Mouse (Mus musculus): ENCODE measurements around the gene Lonp2.

Gene Lonp2

DNA sequence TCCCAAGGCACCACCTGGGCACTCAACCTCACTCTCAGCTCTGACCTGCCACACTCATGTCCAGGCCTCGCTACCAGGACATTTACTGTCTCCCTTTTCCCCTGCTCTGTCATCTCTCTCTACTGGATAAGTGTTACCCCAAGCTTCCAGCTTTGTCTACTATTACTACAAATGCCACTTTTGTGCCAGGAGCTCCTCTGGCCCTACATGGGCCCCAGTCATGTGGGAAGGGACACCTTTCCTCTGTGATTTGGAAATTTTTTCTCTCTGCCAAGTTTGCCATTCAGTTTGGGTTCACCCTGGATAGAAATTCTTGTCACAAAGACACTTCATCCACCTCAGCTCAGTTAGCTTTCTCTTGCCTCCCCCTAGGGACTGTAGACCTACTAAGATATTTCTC is 107.0 kb downstream of the Lonp2 start:
- ChIA-PET CTCF (interaction anchor here in 1 of 4 experiments (0.5 to 0.6 kb wide), 4 partner anchors 54 to 1802 kb away, joined by 4 to 7 read pairs (median 4); no protein-coding TSS in a partner anchor), POLR2A (interaction anchor here in 3 of 4 experiments (0.8 to 2.2 kb wide), 9 partner anchors 10 to 1490 kb away, joined by 3 to 20 read pairs (median 4); partner anchors contain the start of genes Gm10638 (in 2 of the 3) and Siah1a (in 2 of the 3))

DNA sequence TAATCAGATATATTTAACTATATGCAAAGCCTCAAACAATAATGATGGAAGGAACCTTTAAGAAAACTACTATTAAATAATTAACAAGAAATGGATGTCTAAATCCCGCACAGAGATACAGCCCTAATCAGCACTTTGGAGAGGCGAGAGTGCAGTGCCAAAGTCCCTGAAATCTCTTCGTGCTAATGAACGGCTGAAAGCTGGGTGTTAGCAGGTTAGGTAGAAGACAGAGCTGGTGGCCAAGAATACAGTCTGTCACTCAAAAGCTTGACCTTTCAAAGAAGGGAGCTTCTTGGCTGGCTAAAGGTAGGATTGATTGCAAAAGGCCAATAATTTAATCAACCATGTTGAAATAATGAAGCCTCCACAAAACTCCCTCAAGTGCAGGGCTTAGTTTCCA is 110.3 kb downstream of the Lonp2 start:
- ChIA-PET POLR2A (interaction anchor here in 3 of 4 experiments (0.9 to 5.6 kb wide), 9 partner anchors 11 to 41 kb away, joined by 3 to 46 read pairs (median 5); partner anchors contain the start of genes Gm10638 (in 3 of the 3) and Siah1a (in 3 of the 3)), CTCF (interaction anchor here in 2 of 4 experiments (1.1 kb wide), 2 partner anchors 169 to 174 kb away, joined by 3 to 11 read pairs; no protein-coding TSS in a partner anchor)

DNA sequence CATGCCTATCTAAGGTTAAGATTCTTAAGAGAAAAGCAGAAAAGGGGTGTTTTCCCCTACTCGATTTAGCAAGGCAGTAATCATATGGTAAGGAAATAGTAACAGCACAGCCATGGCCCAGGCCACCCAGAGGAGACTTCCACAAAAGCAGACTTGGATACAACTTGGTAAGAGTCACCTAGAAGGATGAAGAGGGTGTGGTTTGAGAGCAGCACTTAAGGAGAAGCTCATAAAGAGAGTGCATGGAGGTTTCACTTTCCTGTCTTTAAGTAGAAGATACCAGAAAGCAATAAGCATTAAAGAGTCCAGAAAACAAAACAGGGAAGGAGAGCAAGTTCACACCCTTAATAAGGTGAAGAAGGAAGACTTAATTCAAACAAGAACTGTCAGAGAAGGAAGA is 111.1 kb downstream of the Lonp2 start:
- ChIA-PET POLR2A (interaction anchor here in 3 of 4 experiments (0.7 to 5.6 kb wide), 14 partner anchors 8 to 174 kb away, joined by 3 to 46 read pairs (median 4); partner anchors contain the start of genes Gm10638 (in 3 of the 3) and Siah1a (in 3 of the 3)), CTCF (interaction anchor here in 3 of 4 experiments (0.7 to 1.1 kb wide), 3 partner anchors 108 to 174 kb away, joined by 3 to 11 read pairs (median 3); no protein-coding TSS in a partner anchor)

DNA sequence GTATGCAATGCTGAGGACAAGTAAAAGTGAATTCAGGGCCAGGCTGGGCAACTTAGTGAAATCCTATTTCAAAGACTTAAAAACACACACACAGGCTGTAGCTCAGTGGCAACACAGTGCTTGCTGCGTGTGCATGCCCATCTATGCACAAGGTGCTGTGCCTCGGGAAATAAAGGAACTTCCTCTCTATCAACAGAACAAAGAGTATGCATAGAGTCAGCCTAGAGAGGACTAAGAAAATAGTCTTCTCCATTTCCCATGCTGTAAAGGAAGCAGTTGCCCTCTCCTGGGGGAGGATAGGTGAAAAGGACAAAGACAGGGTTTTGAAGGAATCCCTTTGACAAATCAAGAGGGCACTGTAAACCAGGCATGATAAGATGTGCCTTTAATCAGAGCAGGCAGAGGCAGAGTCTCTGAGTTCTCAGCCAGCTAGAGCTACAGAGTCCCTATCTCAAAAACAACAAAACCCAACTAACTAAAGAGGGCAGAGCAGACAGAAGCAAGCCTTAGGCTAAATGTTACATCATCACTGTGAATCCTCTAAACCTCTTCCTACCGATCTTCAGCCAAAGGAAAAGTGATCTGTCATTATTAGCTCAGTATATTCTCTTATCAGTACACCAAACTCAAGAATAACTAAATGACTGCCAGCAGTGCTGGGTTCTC is 111.7 kb downstream of the Lonp2 start:
- POLR2A ChIA-PET, result interaction anchor here in 3 of 4 experiments (0.6 to 5.6 kb wide), 19 partner anchors 9 to 173 kb away, joined by 3 to 46 read pairs (median 4); partner anchors contain the start of genes Gm10638 (in 3 of the 3) and Siah1a (in 3 of the 3)
- CTCF ChIA-PET, result interaction anchor here in 1 of 4 experiments (0.7 kb wide), 1 partner anchor 107 kb away, joined by 3 read pairs; no protein-coding TSS in a partner anchor

DNA sequence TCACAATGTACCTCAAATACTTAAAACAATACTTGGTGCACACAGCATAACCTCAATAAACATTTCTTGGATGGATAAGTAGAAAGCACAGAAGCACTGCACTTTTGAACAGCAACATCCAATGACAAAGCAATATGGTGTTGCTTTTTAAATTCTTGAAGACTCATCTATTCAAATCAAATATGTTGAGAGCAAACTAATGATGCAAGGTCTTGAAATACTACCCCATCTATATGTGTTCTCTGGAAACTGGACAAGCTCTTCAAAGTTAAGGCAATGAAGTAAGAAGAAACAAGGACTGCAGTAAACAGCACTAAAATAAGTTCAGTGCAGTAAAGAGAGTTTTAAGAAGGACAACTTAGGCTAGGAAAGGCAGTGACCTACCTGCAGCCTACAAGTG is 117.1 kb downstream of the Lonp2 start:
- POLR2A ChIA-PET, result interaction anchor here in 2 of 4 experiments (1.2 to 7.6 kb wide), 4 partner anchors 13 to 38 kb away, joined by 3 to 92 read pairs (median 18); no protein-coding TSS in a partner anchor

DNA sequence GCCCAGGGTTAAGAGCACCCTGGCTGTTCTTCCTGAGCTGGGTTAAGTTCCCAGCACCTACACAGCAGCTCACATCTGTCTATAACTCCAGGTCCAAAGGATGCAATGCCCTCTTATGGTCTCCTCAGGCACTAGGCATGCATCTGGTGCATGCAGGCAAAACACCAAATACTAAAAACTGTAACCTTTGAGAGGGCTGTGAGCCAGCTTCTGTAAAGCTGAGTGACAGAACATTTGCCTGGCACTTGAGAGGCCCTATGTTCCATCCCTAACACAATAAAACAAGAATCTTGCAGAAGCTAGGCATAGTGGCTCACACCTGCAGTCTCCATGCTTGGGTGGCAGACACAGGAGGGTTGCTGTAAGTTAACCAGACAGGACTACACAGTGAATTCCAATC is 117.8 kb downstream of the Lonp2 start:
- ChIA-PET CTCF (interaction anchor here in 1 of 4 experiments (0.6 kb wide), 1 partner anchor 110 kb away, joined by 3 read pairs; no protein-coding TSS in a partner anchor), POLR2A (interaction anchor here in 2 of 4 experiments (1.2 to 7.6 kb wide), 6 partner anchors 13 to 38 kb away, joined by 3 to 92 read pairs (median 15); no protein-coding TSS in a partner anchor)

More for the DNA sequence above, 117.1 kb downstream of the Lonp2 start:
- CTCF ChIA-PET, result interaction anchor here in 1 of 4 experiments (0.5 to 0.6 kb wide), 2 partner anchors 111 to 168 kb away, joined by 3 read pairs; no protein-coding TSS in a partner anchor

DNA sequence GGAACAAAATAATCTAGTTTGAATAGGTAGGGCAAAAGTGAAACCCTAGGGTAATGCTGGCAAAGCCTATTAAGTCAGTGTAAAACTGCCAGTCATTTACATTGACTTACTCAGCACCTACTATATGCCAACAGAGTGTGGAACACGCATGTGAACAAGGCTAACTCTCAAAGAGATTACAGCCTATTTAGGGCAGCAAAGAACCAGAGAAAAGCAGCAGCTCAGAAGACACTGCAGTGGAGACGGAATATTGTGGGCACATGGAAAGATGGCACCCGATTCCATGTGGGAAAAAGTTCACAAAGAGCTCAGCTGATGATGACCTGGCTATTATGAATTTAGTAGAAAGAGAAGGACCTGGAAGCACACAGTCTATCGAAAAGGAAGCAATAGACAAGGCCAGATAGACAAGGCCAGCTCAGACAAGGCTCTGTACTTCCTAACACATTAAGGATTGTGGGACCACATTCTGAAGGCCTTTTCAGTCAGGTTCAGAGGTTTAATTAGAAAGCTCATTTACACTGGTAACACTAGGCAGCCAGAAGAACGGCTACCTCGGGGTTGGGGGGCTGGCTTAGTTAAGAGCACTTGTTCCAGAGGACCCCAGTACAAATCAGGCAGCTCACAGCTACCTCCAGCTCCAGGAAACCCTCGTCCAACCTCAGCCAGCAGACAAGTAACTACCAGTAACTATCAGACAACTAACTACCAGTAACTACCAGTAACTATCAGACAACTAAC is 118.9 kb downstream of the Lonp2 start:
- CTCF ChIA-PET, result interaction anchor here in 1 of 4 experiments (0.7 kb wide), 1 partner anchor 73 kb away, joined by 3 read pairs; no protein-coding TSS in a partner anchor
- POLR2A ChIA-PET, result interaction anchor here in 3 of 4 experiments (0.6 to 7.6 kb wide), 11 partner anchors 8 to 40 kb away, joined by 3 to 92 read pairs (median 4); no protein-coding TSS in a partner anchor

DNA sequence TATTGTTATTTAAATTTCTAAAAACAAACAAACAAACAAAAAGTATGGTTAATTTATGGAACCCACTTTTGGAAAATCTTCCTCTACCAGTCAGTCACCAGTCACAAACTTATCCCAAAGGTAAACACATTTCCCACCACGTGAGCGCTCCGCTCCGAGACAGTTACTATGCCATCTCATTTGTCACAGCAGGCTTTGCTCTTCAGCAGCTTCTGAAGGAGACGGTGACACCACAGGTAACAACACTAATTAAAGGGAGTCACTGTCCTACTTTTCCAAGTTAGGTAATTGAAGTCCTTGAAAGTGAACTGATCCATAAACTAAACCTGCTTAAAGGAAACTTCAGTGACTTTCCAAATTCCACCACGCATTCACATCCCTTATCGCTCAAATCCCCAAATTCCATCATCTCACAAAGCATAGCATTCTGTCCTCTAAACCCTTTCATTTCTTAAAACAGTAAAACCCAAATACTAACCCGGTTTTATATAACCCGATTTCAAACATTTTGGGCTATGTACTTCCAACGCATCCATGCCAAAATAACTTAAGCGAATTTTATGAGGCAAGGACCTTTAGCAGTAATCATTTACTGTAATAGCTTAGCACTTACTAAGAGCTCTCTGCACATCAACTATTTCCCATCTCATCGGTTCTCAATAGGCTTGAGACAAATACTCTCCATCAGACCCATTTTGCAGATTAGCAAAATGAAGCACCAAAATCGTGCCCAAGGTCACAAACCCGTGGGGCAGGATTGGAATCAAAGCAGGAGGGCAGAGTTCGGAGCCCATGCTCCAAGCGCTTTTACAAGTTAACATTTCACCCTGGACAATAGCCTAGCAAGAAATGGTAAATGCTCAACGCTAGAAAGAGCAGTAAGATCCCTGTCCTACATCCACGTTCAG is 120.7 kb downstream of the Lonp2 start:
- ChIA-PET POLR2A (interaction anchor here (0.6 to 7.6 kb wide), 42 partner anchors 9 to 1272 kb away, joined by 3 to 92 read pairs (median 6); partner anchors contain the start of gene N4bp1 (in 1 of the 4)), CTCF (interaction anchor here in 2 of 4 experiments (1.2 to 1.7 kb wide), 2 partner anchors 11 to 164 kb away, joined by 3 to 4 read pairs; no protein-coding TSS in a partner anchor)

DNA sequence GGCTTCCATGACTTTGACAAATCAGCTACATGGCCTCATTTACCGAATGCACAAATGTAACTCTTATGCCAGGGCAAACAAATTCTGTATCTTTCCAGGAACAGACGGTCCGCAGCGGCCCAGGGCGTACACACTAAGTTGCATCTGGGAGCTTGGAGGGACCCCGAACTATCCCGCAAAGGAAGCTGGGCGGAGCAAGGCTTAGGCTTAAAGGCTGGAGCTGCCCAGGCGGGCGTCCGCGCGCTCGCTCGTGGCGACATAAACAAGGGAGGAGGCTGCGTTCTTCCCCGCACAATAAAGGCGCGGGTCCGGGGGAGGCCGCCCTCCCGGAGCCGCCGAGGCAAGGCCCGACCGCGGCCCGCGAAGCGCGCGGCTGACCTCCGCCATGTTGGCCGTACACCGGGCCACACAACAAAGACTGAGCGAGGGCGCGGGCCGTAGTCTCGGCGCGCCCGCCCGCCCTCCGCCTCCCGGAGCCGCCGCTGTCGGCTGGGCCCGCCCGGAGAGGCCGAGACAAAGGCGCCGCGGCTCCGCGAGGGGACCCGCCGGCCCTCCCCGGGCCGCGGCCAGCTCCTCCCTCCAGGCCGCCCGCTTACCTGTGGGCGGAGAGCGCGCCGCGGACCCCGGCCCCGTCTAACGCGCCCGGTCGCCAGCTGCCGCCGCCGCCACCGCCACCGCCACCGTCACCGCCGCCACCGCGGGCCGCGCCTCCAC is 121.5 kb downstream of the Lonp2 start, which contains the start of the genes Gm10638 and Siah1a:
Gm10638 (plus strand) TSS at position 479 of the 714 bp plus-strand sequence.
Siah1a (minus strand) TSS at position 714 of the 714 bp plus-strand sequence.
- CTCF ChIA-PET, result interaction anchor here in 2 of 4 experiments (0.5 to 1.7 kb wide), 7 partner anchors 10 to 163 kb away, joined by 3 to 4 read pairs (median 3); no protein-coding TSS in a partner anchor
- POLR2A ChIA-PET, result interaction anchor here (0.5 to 7.6 kb wide), 56 partner anchors 8 to 1841 kb away, joined by 3 to 92 read pairs (median 5); partner anchors contain the start of gene N4bp1 (in 1 of the 4)

DNA sequence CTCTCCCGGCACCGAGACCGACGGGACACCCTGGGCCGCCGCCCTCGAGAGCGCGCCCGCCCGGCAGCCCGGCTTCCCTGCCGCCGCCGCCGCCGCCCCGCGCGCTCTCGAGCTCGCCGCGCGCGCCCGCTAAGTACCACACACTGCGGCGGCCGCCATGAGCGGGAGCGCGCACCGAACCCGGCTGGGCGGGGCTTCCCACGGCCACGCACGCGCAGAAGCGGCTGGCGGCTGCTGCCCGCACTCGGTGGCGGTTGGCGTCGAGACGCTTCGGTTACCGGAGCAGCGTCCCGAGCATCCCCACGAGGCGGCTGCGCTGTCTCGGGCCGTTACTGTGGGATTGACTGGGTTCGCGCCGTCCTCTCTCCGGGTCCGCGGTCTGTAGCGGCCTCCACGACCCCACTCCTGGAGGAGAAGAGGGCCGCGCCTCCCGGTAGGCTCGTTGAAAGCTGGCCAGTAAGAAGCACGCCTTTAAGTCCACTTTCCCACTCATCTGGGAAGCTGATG is 122.1 kb downstream of the Lonp2 start:
- ChIA-PET CTCF (interaction anchor here in 2 of 4 experiments (0.7 to 1.7 kb wide), 4 partner anchors 29 to 162 kb away, joined by 3 to 4 read pairs (median 4); no protein-coding TSS in a partner anchor), POLR2A (interaction anchor here (0.6 to 7.6 kb wide), 56 partner anchors 8 to 1842 kb away, joined by 3 to 92 read pairs (median 5); partner anchors contain the start of gene N4bp1 (in 1 of the 4))

DNA sequence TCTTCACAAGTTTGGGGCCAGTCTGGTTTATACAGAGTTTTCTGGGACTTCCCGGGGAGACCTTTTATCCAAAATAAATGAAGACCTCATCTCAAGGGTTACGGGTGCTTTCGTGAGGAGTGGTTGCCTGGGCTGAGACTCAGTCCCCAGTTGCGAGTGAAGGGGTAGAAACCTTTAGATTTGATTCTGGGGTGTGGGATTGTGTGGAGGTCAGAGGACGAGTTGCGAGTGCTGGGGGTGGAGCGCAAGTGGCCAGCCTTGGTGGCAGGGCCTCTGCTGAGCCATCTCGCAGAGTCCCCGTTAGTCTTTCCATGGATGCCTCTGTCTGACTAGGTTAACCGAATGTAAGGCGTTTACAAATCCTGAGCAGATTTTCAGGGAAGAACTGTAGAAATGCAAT is 122.7 kb downstream of the Lonp2 start:
- CTCF ChIA-PET, result interaction anchor here in 2 of 4 experiments (1.2 to 1.7 kb wide), 3 partner anchors 74 to 162 kb away, joined by 3 to 4 read pairs (median 4); no protein-coding TSS in a partner anchor

DNA sequence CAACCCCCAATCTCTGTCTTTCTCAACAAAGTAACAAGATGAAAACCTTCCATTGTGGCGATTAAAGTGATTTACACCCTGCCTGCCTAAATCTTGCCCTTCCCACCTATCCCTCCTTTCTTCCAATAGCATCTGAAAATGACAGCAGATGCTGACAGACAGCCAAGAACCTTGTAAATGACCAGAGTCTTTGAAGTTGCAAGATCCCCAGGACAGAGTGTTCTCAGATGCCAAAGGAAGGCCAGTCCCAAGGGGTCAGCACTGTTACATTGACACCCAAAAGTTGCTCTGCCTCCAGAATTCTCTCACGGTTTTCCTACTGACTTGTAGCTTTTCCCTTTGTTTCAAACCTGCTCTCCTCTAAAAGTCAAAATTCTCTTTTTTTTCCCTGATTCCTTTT is 126.0 kb downstream of the Lonp2 start:
- POLR2A ChIA-PET, result no interaction called here
- CTCF ChIA-PET, result interaction anchor here in 1 of 4 experiments (1.4 kb wide), 1 partner anchor 71 kb away, joined by 6 read pairs; no protein-coding TSS in a partner anchor

More for the DNA sequence above, 122.7 kb downstream of the Lonp2 start:
- POLR2A ChIA-PET, result interaction anchor here in 3 of 4 experiments (0.6 to 7.6 kb wide), 28 partner anchors 9 to 1843 kb away, joined by 3 to 92 read pairs (median 7); partner anchors contain the start of gene N4bp1 (in 1 of the 3)

DNA sequence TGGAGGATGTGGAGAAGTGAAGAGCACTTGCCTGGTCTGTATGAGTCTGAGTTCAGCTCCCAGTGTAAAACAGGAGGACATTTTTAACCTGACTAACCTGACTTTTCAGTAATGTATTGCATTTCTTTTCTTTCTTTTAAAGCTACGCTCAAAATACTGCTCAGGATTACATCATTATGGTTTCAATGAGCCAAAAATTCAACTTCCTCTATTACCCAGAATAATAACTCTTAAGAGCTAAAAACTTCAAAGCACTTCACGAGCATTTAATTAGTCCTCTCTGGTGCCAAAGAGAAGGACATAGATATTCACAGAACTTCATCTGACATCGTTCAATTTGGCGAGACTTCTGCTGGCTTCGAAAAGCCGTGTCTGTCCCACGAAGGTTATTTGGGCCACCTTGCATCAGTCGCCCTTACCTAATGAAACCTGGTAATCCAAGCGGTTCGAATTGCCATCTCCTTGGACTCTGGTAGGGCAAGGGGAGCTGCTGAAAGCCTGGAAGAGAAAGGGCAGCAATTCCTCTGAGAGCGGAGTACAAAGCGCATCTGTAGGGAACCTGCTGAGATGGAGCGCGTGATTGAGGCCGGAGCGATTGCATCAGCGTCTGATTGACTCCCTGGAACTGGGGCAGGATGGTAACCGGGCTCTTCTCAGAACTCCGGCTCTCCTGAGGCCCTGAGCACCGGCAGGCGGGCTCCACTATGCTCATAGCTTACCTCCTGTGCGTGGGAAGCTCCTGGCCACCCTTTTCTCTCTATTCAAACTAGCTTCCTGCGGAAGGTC is 133.3 kb downstream of the Lonp2 start:
- POLR2A ChIA-PET, result interaction anchor here (0.6 to 4.9 kb wide), 62 partner anchors 9 to 1465 kb away, joined by 3 to 92 read pairs (median 5); partner anchors contain the start of genes Gm10638 (in 4 of the 4), Siah1a (in 4 of the 4) and N4bp1 (in 1 of the 4)
- CTCF ChIA-PET, result interaction anchor here in 2 of 4 experiments (0.6 to 1.4 kb wide), 4 partner anchors 112 to 1072 kb away, joined by 3 to 6 read pairs (median 4); no protein-coding TSS in a partner anchor

DNA sequence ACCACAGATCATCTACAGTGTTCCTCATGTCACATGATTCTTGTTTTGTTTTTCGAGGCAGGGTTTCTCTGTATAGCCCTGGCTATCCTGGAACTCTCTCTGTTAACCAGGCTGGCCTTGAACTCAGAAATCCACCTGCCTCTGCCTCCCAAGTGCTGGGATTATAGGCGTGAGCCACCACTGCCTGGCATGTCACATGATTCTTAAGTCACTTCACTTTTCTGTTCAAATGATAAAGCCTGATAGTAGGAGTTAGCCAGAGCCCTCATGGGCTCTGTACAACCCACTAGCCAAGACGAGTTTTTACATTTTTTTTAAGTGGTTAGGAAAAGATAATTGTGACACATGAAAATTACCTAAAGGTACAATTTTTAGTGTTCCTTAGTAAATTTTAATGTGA is 134.8 kb downstream of the Lonp2 start:
- CTCF ChIA-PET, result no interaction called here
- POLR2A ChIA-PET, result interaction anchor here in 2 of 4 experiments (1.1 to 4.4 kb wide), 3 partner anchors 12 to 84 kb away, joined by 3 to 20 read pairs (median 10); no protein-coding TSS in a partner anchor

DNA sequence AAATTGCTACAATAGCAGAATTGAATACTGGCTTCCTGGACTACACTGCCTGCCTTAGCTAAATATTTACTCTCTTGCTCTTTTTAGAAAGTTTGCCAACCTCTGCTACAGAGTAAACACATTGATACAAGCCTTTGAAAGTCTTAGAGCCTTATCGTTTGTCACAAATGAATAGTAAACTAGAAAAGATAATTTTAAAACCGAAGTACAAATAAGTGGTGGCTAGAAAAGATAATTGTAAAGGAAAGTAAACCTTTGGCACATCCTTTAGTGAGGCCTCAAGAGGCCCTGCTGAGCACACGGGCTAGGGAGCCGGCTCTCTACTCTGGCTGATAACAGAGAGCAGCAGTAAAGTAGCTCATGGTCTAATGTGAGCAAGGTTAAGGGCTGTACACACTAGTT is 135.2 kb downstream of the Lonp2 start:
- CTCF ChIA-PET, result interaction anchor here in 1 of 4 experiments (0.6 kb wide), 1 partner anchor 143 kb away, joined by 8 read pairs; no protein-coding TSS in a partner anchor
- POLR2A ChIA-PET, result interaction anchor here in 2 of 4 experiments (1.1 to 4.4 kb wide), 4 partner anchors 12 to 84 kb away, joined by 3 to 20 read pairs (median 6); no protein-coding TSS in a partner anchor

All from embryonic stem cell, embryonic (primary cell).